Mouse (Mus musculus): Measurements from ENCODE around the gene Anks1.

Anks1 gene

DNA sequence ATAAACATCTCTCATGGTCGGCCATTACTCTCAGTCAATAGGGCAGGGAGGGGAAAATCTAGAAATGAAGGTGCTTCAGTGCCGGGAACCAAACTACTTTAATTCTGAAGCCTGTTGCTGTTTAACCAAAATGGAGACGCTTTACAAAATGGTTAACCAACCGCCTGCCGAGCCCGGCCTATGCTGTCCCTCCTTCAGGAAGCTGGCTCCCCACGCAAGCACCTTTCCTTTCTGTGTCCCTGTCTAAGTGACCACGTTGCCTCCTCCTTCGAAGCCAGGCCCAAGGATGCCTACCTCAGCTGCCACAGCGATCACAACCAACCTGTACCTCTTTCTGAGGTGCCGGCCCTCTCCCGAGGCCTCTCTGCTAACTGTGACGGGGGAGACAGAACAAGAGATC is 188.2 kb downstream of the Anks1 start:
- DNase-seq (ENCODE audit: low spot score): no peak

- no peak for DNase-seq (ENCODE audit: low spot score)
Observed at GRCm38 (mm10) chr17:28099086-28099485, 190.0 kb downstream of the Anks1 start.

DNA sequence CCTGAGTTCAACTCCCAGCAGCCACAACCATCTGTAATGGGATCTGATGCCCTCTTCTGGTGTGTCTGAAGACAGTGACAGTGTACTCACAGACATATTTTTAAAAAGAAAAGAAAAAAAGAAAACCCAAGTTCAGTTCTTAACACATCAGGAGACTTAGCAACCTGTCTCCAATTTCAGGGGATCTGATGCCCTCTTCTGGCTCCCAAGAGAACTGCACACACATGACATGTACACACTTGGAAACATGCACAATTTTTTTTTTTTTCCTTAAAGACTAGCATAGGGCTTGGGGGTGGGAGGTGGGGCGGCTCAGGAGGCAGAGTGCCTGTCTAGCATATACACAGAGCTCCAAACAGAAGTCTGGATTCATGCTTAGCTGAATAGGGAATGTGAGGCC is 191.6 kb downstream of the Anks1 start:
- no peak for DNase-seq (ENCODE audit: low spot score)

DNA sequence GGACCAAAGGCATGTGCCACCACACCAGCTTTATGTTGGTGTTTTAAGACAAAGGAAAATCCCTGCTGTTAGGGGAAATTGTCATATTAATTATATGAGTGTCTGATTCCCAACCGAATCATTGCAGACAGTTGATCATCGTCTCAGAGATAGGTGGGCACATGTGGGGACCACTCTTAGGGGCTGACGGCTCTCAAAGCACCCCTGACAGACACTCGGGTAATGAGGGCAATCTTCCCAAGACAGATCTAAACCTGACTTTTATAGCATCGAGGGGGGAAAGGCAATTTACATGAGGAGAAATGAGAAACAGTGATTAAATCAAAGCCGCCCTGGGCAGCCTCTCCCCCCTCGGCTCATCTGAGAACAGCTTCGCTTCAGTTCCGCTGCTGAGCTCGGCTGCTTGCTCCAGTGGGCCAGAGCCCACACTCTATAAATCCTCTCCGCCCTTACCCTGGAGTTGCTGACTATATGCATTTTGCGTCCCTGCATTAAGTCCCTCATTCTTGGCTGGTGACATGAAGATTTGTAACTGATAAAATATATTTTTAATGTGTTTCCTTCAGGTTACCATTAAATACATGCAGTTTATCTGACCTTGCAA is 192.3 kb downstream of the Anks1 start:
- no peak for DNase-seq (ENCODE audit: low spot score)

- DNase-seq (ENCODE audit: low spot score): no peak
Observed at GRCm38 (mm10) chr17:28101902-28102319, 192.8 kb downstream of the Anks1 start.

DNA sequence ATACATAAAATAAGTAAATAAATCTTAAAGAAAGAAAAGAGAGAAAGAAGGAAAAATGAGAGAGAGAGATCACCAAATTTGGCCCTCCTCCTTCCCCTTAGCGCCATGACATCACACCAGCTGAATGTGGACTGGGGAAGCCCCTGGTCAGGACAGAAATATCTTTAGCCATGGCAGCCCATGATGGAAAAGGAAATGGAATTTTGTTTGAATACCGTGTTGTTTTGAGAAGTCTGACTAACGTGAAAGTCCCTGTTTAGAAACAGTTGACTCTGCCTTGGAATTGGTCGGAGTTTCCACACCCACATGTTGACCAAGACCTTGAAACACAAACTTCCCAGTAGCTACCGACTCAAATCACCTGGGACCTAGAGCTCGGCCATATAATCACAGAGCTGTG is 195.3 kb downstream of the Anks1 start:
- DNase-seq (ENCODE audit: low spot score): no peak

DNA sequence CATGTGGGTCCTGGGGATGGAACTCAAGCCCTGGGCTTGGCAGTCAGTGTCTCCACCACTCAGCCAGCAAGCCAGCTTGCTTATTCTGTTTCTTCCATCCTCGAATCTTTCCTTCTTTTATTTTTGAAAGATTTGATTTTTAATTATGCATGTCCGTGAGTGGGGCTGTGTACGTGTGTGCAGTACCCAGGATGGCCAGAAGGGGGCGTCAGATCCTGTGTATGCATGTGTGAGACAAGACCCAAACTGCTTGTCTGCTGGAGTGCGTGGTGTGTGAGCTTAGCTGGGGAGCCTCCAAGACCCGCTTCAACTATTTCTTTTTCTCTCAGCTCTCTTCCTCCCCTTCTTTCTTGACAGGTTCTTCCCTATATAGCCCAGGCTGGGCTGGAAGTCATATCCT is 197.2 kb downstream of the Anks1 start:
- peak; percentile 71 for DNase-seq (ENCODE audit: low spot score)

GRCm38 (mm10) chr17:28107275-28107674 is 198.2 kb downstream of the Anks1 start:
- no peak for DNase-seq (ENCODE audit: low spot score)

- no peak for DNase-seq (ENCODE audit: low spot score)
Observed at GRCm38 (mm10) chr17:28112266-28112665, 203.2 kb downstream of the Anks1 start.

Measured in testis, postnatal 10 days (tissue).